Mouse (Mus musculus) midbrain, embryonic 14.5 days (tissue): ENCODE data around the gene Fpr3. TPM values are rescaled to one million over a fixed set of nuclear protein-coding genes. Genes with fewer than 3 reads are reported as not detected.
"Not testable (repeated sequence)": the region's sequence is repeated elsewhere in the genome, so short reads cannot be mapped to it uniquely, and the experiment has no call there.

ENCODE experiments used
- ATAC-seq: fragments of 200-750 bp; cut with Nextera tagmentation; 2 replicates; pipeline ENCODE4 v1.8.0; 2017; ENCODE audit warnings: moderate number of reproducible peaks, moderate library complexity; ENCODE audit not compliant: low FRiP score, low TSS enrichment
- DNase-seq: peaks from one replicate; pipeline ENCODE4 v3.0.0-alpha.2; 2015
- H3K27ac ChIP-seq: fragments of 300-500 bp; sonication (generic); replicated peaks from 2 replicates; pipeline ENCODE4 v1.5.1; 2014; ENCODE audit warnings: mild to moderate bottlenecking, low read depth, low read length, moderate library complexity
- H3K27me3 ChIP-seq: fragments of 300-500 bp; sonication (generic); 2 replicates; pipeline ENCODE4 v1.6.1; 2014; ENCODE audit warnings: low read length, control low read depth, mixed read lengths; ENCODE audit not compliant: control insufficient read depth, insufficient read depth
- H3K36me3 ChIP-seq: fragments of 300-500 bp; sonication (generic); 2 replicates; pipeline ENCODE4 v1.6.1; 2014; ENCODE audit warnings: low read length, control low read depth; ENCODE audit not compliant: control insufficient read depth, insufficient read depth
- H3K4me1 ChIP-seq: fragments of 300-500 bp; sonication (generic); 2 replicates; pipeline ENCODE4 v1.6.1; 2014; ENCODE audit warnings: mild to moderate bottlenecking, antibody characterized with exemption, low read length, control low read depth; ENCODE audit not compliant: control insufficient read depth, insufficient read depth
- H3K4me2 ChIP-seq: fragments of 300-500 bp; sonication (generic); 2 replicates; pipeline ENCODE4 v1.6.1; 2014; ENCODE audit warnings: mild to moderate bottlenecking, low read length, moderate library complexity
- H3K4me3 ChIP-seq: fragments of 300-500 bp; sonication (generic); replicated peaks from 2 replicates; pipeline ENCODE4 v1.5.1; 2014; ENCODE audit warnings: low read depth, low read length
- H3K9ac ChIP-seq: fragments of 300-500 bp; sonication (generic); replicated peaks from 2 replicates; pipeline ENCODE4 v1.6.1; 2014; ENCODE audit warnings: mild to moderate bottlenecking, low read length, moderate library complexity
- H3K9me3 ChIP-seq: fragments of 300-500 bp; sonication (generic); 2 replicates; pipeline ENCODE4 v1.6.1; 2016; ENCODE audit warnings: low read length, control low read depth, mixed read lengths; ENCODE audit not compliant: control insufficient read depth
- WGBS: fragments of 180-500 bp; shearing (Covaris S2); extraction: QIAGEN DNeasy Blood & Tissue Kit; methylation state at CpG from one replicate; pipeline ENCODE4 v1.1.7; 2014; 5-methylcytosine and 5-hydroxymethylcytosine counted together
- polyA plus RNA-seq: library from polyadenylated mRNA; unstranded; fragments of >200 nt; fragmentation: Nextera tagmentation; extraction: Ambion mirVana; gene quantifications from 2 replicates; pipeline ENCODE4 v1.2.1, GENCODE M21; 2014

The Fpr3 gene
- polyA plus RNA-seq, result not detected in 2 replicates

- no peak within 1 kb of the TSS for H3K4me2 ChIP-seq
- H3K36me3 ChIP-seq, result no peaks in the 10 kb centered on the region
- no peak within 1 kb of the TSS for H3K4me3 ChIP-seq
- no peak for ATAC-seq
- no peak for DNase-seq
- no peaks in the 10 kb centered on the region for H3K4me1 ChIP-seq
- H3K9me3 ChIP-seq, result no peaks in the 10 kb centered on the region
- no peak within 1 kb of the TSS for H3K9ac ChIP-seq
- WGBS, result 45% methylated on average over 1 of the region's 1 CpGs
- H3K27ac ChIP-seq, result no peak within 1 kb of the TSS
- H3K27me3 ChIP-seq, result no peaks in the 10 kb centered on the region
Observed at GRCm38 (mm10) chr17:17887774-17888248, at the start of gene Fpr3, which contains the start of gene Fpr2. Gene Fpr3, plus strand, starts transcription at chr17:17887852. Gene Fpr2, plus strand, starts transcription at chr17:17887824.

- peak; percentile 96 for ATAC-seq
- no peaks in the 10 kb centered on the region for H3K9me3 ChIP-seq
- peaks cover 36% of the 10 kb centered on the region for H3K4me1 ChIP-seq
- H3K36me3 ChIP-seq, result peaks cover 33% of the 10 kb centered on the region
- WGBS, result under 1% methylated on average over 43 of the region's 43 CpGs
- H3K27ac ChIP-seq, result peak overlapping the region; percentile 87
- peak overlapping the region; percentile 75 for H3K4me2 ChIP-seq
- H3K4me3 ChIP-seq, result peak overlapping the region; percentile 39
- no peaks in the 10 kb centered on the region for H3K27me3 ChIP-seq
- H3K9ac ChIP-seq, result peak overlapping the region; percentile 57
- DNase-seq, result peak; percentile 96
Observed at GRCm38 (mm10) chr17:17837919-17838701, 49.5 kb upstream of the Fpr3 start.

GRCm38 (mm10) chr17:17839276-17839675 lies 48.4 kb upstream of the Fpr3 start:
- peaks cover 26% of the 10 kb centered on the region for H3K36me3 ChIP-seq
- DNase-seq, result no peak
- no peak overlapping the region for H3K4me3 ChIP-seq
- H3K4me1 ChIP-seq, result peaks cover 26% of the 10 kb centered on the region
- no peak overlapping the region for H3K27ac ChIP-seq
- H3K9me3 ChIP-seq, result no peaks in the 10 kb centered on the region
- 91% methylated on average over 2 of the region's 2 CpGs for WGBS
- no peaks in the 10 kb centered on the region for H3K27me3 ChIP-seq
- no peak overlapping the region for H3K9ac ChIP-seq
- peak overlapping the region; percentile 75 for H3K4me2 ChIP-seq
- ATAC-seq, result no peak

DNA sequence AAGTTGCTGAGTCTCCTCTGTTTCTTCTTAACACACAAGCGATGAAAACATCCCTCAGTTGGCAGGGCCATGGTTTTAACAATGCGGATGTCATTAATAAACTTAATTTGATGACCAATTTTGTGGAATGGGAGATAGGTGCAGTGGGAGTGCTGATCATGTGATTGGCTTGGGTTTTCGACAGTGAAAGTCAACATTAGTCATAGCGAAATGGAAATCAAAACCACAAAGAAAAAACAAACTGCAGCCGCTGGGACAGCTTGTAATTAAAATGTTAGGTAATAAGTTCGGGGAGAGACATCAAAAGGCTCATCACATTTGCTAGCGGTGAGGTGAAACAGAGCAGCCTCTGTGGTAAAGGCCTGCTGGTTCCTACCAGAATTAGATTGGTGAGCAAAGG lies 46.9 kb upstream of the Fpr3 start:
- no peak overlapping the region for H3K9ac ChIP-seq
- no peak overlapping the region for H3K4me2 ChIP-seq
- H3K27me3 ChIP-seq, result no peaks in the 10 kb centered on the region
- ATAC-seq, result no peak
- WGBS, result 94% methylated on average over 7 of the region's 7 CpGs
- DNase-seq, result no peak
- no peak overlapping the region for H3K27ac ChIP-seq
- H3K4me3 ChIP-seq, result no peak overlapping the region
- H3K4me1 ChIP-seq, result peaks cover 18% of the 10 kb centered on the region
- H3K36me3 ChIP-seq, result peaks cover 19% of the 10 kb centered on the region
- no peaks in the 10 kb centered on the region for H3K9me3 ChIP-seq

- ATAC-seq, result peak; percentile 60
- no peak overlapping the region for H3K4me3 ChIP-seq
- H3K4me1 ChIP-seq, result peaks cover 4% of the 10 kb centered on the region
- H3K27ac ChIP-seq, result no peak overlapping the region
- WGBS, result 81% methylated on average over 27 of the region's 27 CpGs
- no peak for DNase-seq
- H3K27me3 ChIP-seq, result no peaks in the 10 kb centered on the region
- no peaks in the 10 kb centered on the region for H3K9me3 ChIP-seq
- H3K9ac ChIP-seq, result no peak overlapping the region
- no peak overlapping the region for H3K4me2 ChIP-seq
- H3K36me3 ChIP-seq, result peaks cover 10% of the 10 kb centered on the region; the same call in 1 of the 2 replicates
Observed at GRCm38 (mm10) chr17:17843534-17844261, 44.0 kb upstream of the Fpr3 start.

- DNase-seq, ATAC-seq, H3K27me3 ChIP-seq, H3K4me1 ChIP-seq, H3K4me2 ChIP-seq, H3K9ac ChIP-seq, H3K27ac ChIP-seq, H3K4me3 ChIP-seq, H3K9me3 ChIP-seq: not testable (repeated sequence)
- H3K36me3 ChIP-seq, result peaks cover 10% of the 10 kb centered on the region; the same call in 1 of the 2 replicates
- 89% methylated on average over 3 of the region's 3 CpGs for whole genome bisulfite sequencing
Observed at GRCm38 (mm10) chr17:17844606-17845005, 43.0 kb upstream of the Fpr3 start.

DNA sequence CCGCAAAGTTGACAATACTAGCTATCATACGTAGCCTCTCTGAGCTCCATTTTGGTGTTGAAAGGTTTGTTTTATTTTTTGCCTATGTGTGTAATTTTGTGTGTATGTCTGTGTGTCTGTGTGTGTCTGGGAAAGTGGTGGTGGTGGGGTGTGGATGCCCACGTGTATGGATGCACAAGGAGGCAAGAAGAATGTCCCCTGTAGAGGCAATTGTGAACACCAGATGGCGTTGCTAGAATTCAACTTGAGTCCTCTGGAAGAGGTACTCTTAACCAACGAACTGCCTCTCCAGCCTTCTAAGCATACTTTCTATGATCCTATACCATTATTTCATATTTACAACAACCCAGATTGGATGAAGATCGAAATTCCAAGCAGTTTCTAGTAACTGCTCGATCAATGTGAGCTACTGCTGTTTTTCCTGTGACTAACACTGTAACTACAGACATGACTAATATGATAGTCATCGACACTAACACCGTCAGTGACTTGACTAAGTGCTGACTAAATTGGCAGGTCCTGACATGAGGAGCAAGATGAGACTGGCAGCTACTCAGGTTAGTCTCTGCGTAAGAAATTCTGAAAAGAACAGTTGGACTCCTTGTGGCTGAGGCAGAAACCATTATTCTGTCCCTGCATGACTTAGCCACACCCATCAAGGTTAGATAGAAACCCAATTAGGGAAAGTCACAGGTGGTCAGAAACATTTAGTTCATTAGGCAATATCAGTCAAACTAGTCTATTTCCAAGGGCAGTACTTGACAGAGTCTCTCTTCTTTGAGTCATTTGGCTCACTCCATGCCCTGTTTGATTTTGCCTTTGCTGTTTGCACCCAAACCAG lies 42.2 kb upstream of the Fpr3 start:
- Histone ChIP-seq H3K27me3 (no peaks in the 10 kb centered on the region), H3K4me2 (no peak overlapping the region)
- 73% methylated on average over 10 of the region's 10 CpGs for WGBS

DNA sequence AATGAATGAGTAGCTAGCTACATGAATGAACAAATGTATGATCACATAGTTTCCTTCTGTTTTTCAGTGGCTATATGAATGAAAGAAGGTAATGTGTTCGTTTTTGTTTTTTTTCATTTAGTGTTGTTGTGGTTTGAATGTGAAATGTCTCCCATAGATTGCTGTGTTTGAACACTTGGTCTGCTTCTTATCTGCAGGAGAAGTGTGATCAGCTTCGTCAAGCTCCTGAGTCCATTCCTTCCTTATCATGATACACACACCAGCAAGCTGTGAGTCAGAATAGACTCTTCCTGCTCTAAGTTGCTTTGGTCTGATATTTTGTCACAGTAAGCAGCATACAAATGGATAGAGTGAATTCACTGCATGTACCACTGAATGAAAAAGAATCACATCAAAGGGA lies 38.7 kb upstream of the Fpr3 start:
- no peak overlapping the region for H3K27ac ChIP-seq
- WGBS, result 82% methylated on average over 2 of the region's 2 CpGs
- no peak for ATAC-seq

More for the DNA sequence above, 42.2 kb upstream of the Fpr3 start:
- Histone ChIP-seq H3K27ac (no peak overlapping the region), H3K36me3 (0 out of 2 replicates have a peak, but pooled peaks cover 7% of the 10 kb centered on the region), H3K9me3 (no peaks in the 10 kb centered on the region), H3K9ac (no peak overlapping the region), H3K4me1 (no peaks in the 10 kb centered on the region), H3K4me3 (no peak overlapping the region)
- ATAC-seq, result no peak
- DNase-seq, result no peak

More for the DNA sequence above, 38.7 kb upstream of the Fpr3 start:
- Histone ChIP-seq H3K4me3 (no peak overlapping the region), H3K4me2 (no peak overlapping the region), H3K9ac (no peak overlapping the region), H3K4me1 (no peaks in the 10 kb centered on the region), H3K27me3 (no peaks in the 10 kb centered on the region), H3K9me3 (no peaks in the 10 kb centered on the region), H3K36me3 (no peaks in the 10 kb centered on the region)
- no peak for DNase-seq
